Mouse (Mus musculus) gastrocnemius, postnatal 25 days (tissue): ENCODE data around the gene Srsf9. TPM values are rescaled to one million over a fixed set of nuclear protein-coding genes. Genes with fewer than 3 reads are reported as not detected.
"Not testable (repeated sequence)": the region's sequence is repeated elsewhere in the genome, so short reads cannot be mapped to it uniquely, and the experiment has no call there.

ENCODE experiments used
- DNase-seq: peaks from one replicate; pipeline ENCODE4 v3.0.0; 2022
- total RNA-seq, 2 experiments: library from RNA; stranded (reverse); gene quantifications; 1 replicate in 1 of 2; 2 replicates in 1 of 2; pipeline ENCODE4 v1.2.3; 2021

Srsf9 gene
- total RNA-seq, 2 experiments from 2014 or later, result 10.7 to 12.9 TPM

GRCm38 (mm10) chr5:115364782-115365181 lies 37.8 kb downstream of the Srsf9 start:
- no peak for DNase-seq

GRCm38 (mm10) chr5:115371736-115372135 lies 44.8 kb downstream of the Srsf9 start:
- no peak for DNase-seq

GRCm38 (mm10) chr5:115373441-115374203 lies 46.6 kb downstream of the Srsf9 start:
- no peak for DNase-seq

- DNase-seq, result no peak
Measured at GRCm38 (mm10) chr5:115374204-115374820, 47.3 kb downstream of the Srsf9 start.

- DNase-seq, result no peak
Measured at GRCm38 (mm10) chr5:115375436-115375835, 48.5 kb downstream of the Srsf9 start.

- not testable (repeated sequence) for DNase-seq
Measured at GRCm38 (mm10) chr5:115378882-115379281, 51.9 kb downstream of the Srsf9 start.

Other genes with a start within 250 kb of the Srsf9 start
- gene Gm10401, start 228.9 kb upstream of the Srsf9 start, total RNA-seq, result not detected
- gene Acads, start 207.8 kb upstream of the Srsf9 start, total RNA-seq, result 10 to 100 TPM; 65.8 TPM
- gene Unc119b, start 192.2 kb upstream of the Srsf9 start, total RNA-seq, result 10 to 100 TPM; 10.2 to 12.9 TPM
- gene Mlec, start 169.0 kb upstream of the Srsf9 start, total RNA-seq, result 100 to 1,000 TPM; 156 to 196 TPM
- gene Cabp1, start 132.8 kb upstream of the Srsf9 start, total RNA-seq, result 1 to 10 TPM; 1.6 TPM
- gene Pop5, start 91.3 kb upstream of the Srsf9 start, total RNA-seq, result 10 to 100 TPM; 29.2 to 30.7 TPM
- 100 to 1,000 TPM; 263 to 281 TPM for gene Rnf10, start 54.3 kb upstream of the Srsf9 start, total RNA-seq
- 100 to 1,000 TPM in 1 of 2 experiments, 10 to 100 TPM in 1; 91.7 to 100 TPM for gene Coq5, start 47.5 kb upstream of the Srsf9 start, total RNA-seq
- gene Dynll1, start 26.2 kb upstream of the Srsf9 start, total RNA-seq, result 100 to 1,000 TPM; 100 to 102 TPM
- gene Gatc, start 14.0 kb downstream of the Srsf9 start, total RNA-seq, result 10 to 100 TPM; 20.5 to 22.1 TPM
- gene Triap1, start 14.0 kb downstream of the Srsf9 start, total RNA-seq, result 10 to 100 TPM; 17.5 to 18.4 TPM
- gene Cox6a1, start 21.8 kb downstream of the Srsf9 start, total RNA-seq, result 10 to 100 TPM; 60.7 to 80.9 TPM
- under 1 TPM; 0.29 to 0.61 TPM for gene Msi1, start 102.4 kb downstream of the Srsf9 start, total RNA-seq
- not detected for gene Pla2g1b, start 139.1 kb downstream of the Srsf9 start, total RNA-seq
- gene Sirt4, start 157.5 kb downstream of the Srsf9 start, total RNA-seq, result 10 to 100 TPM; 13.8 to 14.1 TPM
- gene Pxn, start 179.5 kb downstream of the Srsf9 start, total RNA-seq, result 10 to 100 TPM; 70.0 to 78.1 TPM
- gene Rplp0, start 232.3 kb downstream of the Srsf9 start, total RNA-seq, result 100 to 1,000 TPM; 558 to 572 TPM
- 10 to 100 TPM; 26.1 to 30.7 TPM for gene Gcn1l1, start 238.1 kb downstream of the Srsf9 start, total RNA-seq